Mouse (Mus musculus) layer of hippocampus, adult 2 months (tissue): ENCODE data around the gene Ggt6. TPM values are rescaled to one million over a fixed set of nuclear protein-coding genes. Genes with fewer than 3 reads are reported as not detected.

Experiments used
- DNase-seq, 2 experiments: peaks; one replicate each; pipeline ENCODE4 v3.0.0; 2022; ENCODE audit warnings: low spot score in 2 of 2
- H3K27ac ChIP-seq: fragments of 200-600 bp; 2 replicates; pipeline ENCODE4 v1.8.1; 2022
- H3K4me3 ChIP-seq: fragments of 200-600 bp; 2 replicates; pipeline ENCODE4 v1.8.1; 2022; ENCODE audit warnings: mild to moderate bottlenecking
- CTCF ChIP-seq: fragments of 200-600 bp; conservative IDR thresholded peaks from 2 replicates; pipeline ENCODE4 v1.8.1; 2022; ENCODE audit warnings: antibody characterized with exemption, mild to moderate bottlenecking, moderate library complexity
- long read RNA-seq, 2 experiments: library from polyadenylated mRNA; stranded (forward); transcript quantifications; one replicate each; pipeline ENCODE4 v2.0.0; 2021; ENCODE audit warnings: borderline mapping rate in 2 of 2
- total RNA-seq, 2 experiments: library from RNA; stranded (reverse); gene quantifications; 2 replicates each; pipeline ENCODE4 v1.2.3; 2021

The Ggt6 gene
- total RNA-seq, result not detected
- long read RNA-seq, experiment 1, result 0 reads
- long read RNA-seq, experiment 2, partial matches to known transcripts, result 0 of 1 reads
- long read RNA-seq, experiment 2, other reads (novel, unspliced or antisense), result 1 of 1 reads

DNA sequence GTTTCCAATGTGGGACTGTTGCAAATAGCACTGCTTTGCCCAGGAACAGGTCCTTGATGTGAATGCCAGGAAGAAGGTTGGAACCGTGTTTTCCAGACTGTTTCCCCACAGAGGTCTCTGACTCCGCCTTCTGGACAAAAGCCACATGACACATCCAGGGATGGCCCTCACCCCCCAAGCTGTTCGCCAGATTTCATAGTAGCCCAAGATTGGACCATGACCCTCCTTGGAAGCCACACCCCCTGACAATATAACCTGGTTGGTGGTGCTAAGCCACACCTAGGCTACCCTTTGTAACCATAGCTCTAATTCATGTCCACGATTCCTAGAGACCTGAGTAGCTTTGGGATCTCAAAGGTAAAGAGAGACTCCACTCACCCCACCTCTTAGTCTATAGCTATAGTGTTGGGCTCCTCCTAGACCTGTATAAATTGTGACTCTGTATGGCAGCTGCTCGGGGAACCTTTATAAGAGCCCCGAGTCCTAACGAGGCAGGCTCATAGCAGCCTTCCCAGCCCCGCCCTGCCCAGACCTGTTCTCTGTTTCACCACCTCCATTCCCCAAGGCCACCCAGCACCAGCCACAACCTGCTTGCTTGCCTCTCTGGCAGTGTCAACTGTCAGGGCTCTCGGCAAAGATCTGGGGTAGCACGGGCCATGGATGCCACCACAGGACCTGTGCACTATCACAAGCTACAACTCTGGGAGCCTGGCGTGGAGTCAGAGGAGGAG is at the start of gene Ggt6:
Ggt6 (plus strand) TSS at position 564 of the 731 bp plus-strand sequence.
- Histone ChIP-seq H3K4me3 (no peak within 1 kb of the TSS), H3K27ac (peak within 1 kb of the TSS; percentile 64; the same call in 1 of the 2 replicates)
- no peak for DNase-seq
- TF ChIP-seq CTCF, result no peak

DNA sequence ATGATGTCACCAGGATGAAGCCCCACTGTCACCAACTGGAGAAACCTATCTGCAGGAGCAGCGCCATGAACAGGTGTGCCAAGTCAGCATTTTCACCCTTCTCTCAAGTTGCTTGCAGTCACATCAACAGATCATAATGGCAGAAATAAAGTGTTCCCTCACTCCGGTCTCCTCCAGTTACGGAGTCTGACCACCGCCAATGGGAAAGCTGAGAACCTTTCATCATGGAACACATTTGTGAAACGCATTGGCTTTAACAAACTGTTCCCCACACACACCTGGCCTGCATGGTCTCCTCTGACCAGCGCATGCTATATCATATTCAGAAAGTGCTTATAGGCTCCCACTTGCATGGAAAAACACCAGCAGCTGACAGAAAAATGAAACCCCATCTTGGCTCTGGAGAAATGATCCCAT is 47.2 kb upstream of the Ggt6 start:
- no peak for TF ChIP-seq CTCF
- no peak overlapping the region for H3K4me3 ChIP-seq
- DNase-seq, result no peak
- no peak overlapping the region for H3K27ac ChIP-seq

- no peak for DNase-seq
- no peak overlapping the region for H3K27ac ChIP-seq
- H3K4me3 ChIP-seq, result no peak overlapping the region
- TF ChIP-seq CTCF, result no peak
Observed at GRCm38 (mm10) chr11:72389407-72390142, 45.8 kb upstream of the Ggt6 start.

DNA sequence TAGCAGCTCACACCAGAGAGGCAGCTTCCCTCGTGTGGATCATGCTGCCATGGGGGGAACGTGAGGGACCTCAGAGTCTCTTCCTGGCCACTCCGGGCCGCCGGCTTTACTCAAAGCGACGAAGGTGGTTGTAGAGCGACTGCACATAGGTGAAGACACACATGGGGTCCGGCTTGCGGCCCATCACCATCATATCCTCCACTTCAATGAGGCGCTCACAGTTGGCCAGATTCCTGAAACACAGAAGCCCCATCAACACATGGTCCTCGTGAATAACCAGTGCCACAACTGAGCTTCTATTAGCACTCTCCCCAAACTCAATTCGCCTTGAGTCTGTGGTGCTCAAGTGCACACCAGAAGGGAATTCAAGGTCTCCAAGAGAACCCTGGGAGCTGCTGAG is 44.1 kb upstream of the Ggt6 start:
- no peak overlapping the region for H3K27ac ChIP-seq
- no peak for TF ChIP-seq CTCF
- no peak overlapping the region for H3K4me3 ChIP-seq
- DNase-seq, result no peak

DNA sequence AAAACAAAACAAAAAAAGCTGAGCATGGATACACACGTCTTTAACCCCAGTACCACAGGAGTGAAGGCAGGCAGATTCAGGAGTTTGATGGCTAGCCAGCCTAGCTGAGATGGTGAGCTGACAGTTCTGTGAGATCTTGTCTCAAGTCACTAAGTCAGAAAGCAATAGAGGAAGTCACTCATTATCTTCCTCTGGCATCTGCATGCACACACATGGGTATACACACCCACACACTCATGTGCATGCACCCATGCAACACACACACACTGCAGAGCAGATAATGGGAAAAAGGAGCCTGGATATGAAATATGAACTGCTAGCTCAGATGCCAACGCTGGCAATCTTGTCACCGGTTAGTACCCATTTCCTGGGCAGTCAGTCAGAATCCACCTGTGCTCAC is 42.1 kb upstream of the Ggt6 start:
- DNase-seq, result no peak
- TF ChIP-seq CTCF, result no peak
- H3K4me3 ChIP-seq, result no peak overlapping the region
- H3K27ac ChIP-seq, result no peak overlapping the region; the same call in 1 of the 2 replicates

DNA sequence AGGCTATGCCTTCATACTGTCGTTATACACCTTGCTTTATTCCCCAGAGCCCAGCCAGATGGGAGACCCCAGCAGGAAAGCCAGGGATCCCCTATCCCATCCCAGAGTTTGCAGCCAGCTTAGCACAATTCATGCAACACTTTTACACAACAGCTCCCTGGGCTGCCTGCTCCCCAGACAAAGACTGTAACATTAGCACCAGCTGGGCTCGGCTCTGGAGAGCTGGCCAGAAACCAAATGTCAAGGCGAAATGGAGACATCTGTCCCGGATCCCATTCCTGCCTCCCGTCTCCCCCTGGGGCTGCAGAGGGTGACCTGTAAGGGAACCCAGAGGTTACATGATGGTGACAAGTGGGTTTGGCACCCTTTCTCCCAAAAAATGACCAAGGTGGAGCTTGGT is 41.7 kb upstream of the Ggt6 start:
- no peak for TF ChIP-seq CTCF
- no peak overlapping the region for H3K4me3 ChIP-seq
- no peak for DNase-seq
- no peak overlapping the region; the same call in 1 of the 2 replicates for H3K27ac ChIP-seq

DNA sequence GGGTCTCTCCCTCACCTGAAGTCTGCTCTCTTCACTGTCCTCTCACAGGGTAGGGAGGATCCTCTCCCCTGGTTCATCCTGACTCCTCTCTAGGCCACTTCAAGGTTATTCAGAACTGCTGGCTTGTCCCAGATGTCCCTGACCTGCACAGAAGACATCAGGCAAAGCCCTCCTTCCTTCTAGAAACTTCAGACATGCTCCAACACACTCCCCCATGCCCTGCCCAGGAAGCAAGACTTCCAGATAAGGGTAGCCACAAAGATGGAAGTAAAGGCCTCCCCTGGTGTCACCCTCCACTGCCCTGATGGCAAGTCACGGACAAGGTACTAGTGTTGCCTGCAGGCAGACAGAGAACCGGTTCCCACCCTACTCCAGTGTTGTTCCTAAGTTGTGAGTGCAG is 40.6 kb upstream of the Ggt6 start:
- TF ChIP-seq CTCF, result no peak
- H3K4me3 ChIP-seq, result no peak overlapping the region
- H3K27ac ChIP-seq, result no peak overlapping the region
- DNase-seq, result no peak

GRCm38 (mm10) chr11:72395652-72396051 is 39.7 kb upstream of the Ggt6 start:
- H3K27ac ChIP-seq, result no peak overlapping the region
- TF ChIP-seq CTCF, result no peak
- no peak overlapping the region for H3K4me3 ChIP-seq
- DNase-seq, result no peak

DNA sequence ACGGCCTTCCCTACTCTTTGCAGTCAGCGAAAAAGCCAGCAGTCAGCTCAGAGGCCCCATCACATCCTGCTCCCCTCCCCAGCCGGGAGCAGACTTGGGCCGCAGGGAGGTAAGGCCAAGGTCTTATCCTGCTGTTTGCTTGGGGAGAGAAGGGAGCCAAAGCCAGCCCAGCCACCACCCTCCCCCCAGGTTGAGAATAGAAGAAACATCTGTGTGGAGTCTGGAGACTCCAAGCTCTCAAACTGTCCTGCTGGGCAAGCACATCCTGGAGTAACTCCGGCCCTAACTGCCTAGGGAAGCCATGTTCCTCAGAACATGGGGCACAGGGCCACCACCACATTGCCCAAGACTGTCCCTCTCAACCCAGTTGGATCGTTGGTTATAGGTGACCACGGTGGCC is 38.7 kb upstream of the Ggt6 start:
- no peak for DNase-seq
- H3K27ac ChIP-seq, result no peak overlapping the region
- TF ChIP-seq CTCF, result no peak
- H3K4me3 ChIP-seq, result no peak overlapping the region

GRCm38 (mm10) chr11:72397072-72397471 is 38.3 kb upstream of the Ggt6 start:
- peak in 1 of 2 experiments; percentile 54 for DNase-seq
- no peak overlapping the region for H3K27ac ChIP-seq
- TF ChIP-seq CTCF, result no peak
- H3K4me3 ChIP-seq, result no peak overlapping the region

GRCm38 (mm10) chr11:72397811-72398525 is 37.4 kb upstream of the Ggt6 start:
- no peak for DNase-seq
- Histone ChIP-seq H3K4me3 (no peak overlapping the region), H3K27ac (no peak overlapping the region)
- TF ChIP-seq CTCF, result no peak

DNA sequence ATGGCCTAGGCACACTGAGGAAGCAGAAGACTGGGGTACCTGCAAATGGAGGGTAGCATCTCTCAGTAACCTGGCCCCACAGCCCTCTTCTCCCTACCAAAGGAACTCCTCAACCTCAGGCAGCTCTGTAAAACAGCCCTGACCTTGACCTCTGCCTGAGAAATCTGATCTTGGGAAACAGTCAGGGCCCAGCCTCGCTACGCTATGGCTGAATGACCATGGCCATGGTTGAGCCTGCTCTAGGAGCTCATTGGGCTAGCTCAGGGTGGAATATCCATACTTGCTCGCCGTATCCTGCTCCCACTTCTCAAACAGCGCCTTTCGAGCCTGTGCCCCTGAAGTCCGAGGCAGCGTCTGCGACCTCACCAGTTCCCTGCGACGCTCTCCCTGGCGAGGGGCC is 34.3 kb upstream of the Ggt6 start:
- TF ChIP-seq CTCF, result no peak
- no peak for DNase-seq
- H3K27ac ChIP-seq, result no peak overlapping the region
- no peak overlapping the region for H3K4me3 ChIP-seq

- no peak for TF ChIP-seq CTCF
- no peak overlapping the region for H3K4me3 ChIP-seq
- H3K27ac ChIP-seq, result no peak overlapping the region
- no peak for DNase-seq
Observed at GRCm38 (mm10) chr11:72402017-72402416, 33.3 kb upstream of the Ggt6 start.
